Mouse (Mus musculus) midbrain, postnatal 0 days (tissue): Measurements from ENCODE around the gene Ky. TPM values are rescaled to one million over a fixed set of nuclear protein-coding genes. Genes with fewer than 3 reads are reported as not detected.
A peak's percentile ranks its signal among the peaks of the same experiment; 100 is the strongest.

ENCODE experiments used
- ATAC-seq: fragments of 200-750 bp; cut with Nextera tagmentation; 2 replicates; pipeline ENCODE4 v1.8.0; 2017; ENCODE audit warnings: moderate number of reproducible peaks, mild to moderate bottlenecking, moderate TSS enrichment, moderate library complexity; ENCODE audit not compliant: low FRiP score
- DNase-seq: peaks from one replicate; pipeline ENCODE4 v3.0.0-alpha.2; 2015; ENCODE audit warnings: low spot score
- H3K27ac ChIP-seq: fragments of 300-500 bp; sonication (generic); 2 replicates; pipeline ENCODE4 v1.5.1; 2014; ENCODE audit warnings: low read depth, mild to moderate bottlenecking, low read length, mixed read lengths
- H3K27me3 ChIP-seq: fragments of 300-500 bp; sonication (generic); 2 replicates; pipeline ENCODE4 v1.6.1; 2014; ENCODE audit warnings: low read length, control low read depth, mixed read lengths; ENCODE audit not compliant: insufficient read depth
- H3K36me3 ChIP-seq: fragments of 300-500 bp; sonication (generic); 2 replicates; pipeline ENCODE4 v1.6.1; 2014; ENCODE audit warnings: low read length, control low read depth, mixed read lengths; ENCODE audit not compliant: insufficient read depth
- H3K4me1 ChIP-seq: fragments of 300-500 bp; sonication (generic); 2 replicates; pipeline ENCODE4 v1.6.1; 2014; ENCODE audit warnings: mild to moderate bottlenecking, control low read depth, antibody characterized with exemption, low read length, mixed read lengths; ENCODE audit not compliant: insufficient read depth
- H3K4me2 ChIP-seq: fragments of 300-500 bp; sonication (generic); 2 replicates; pipeline ENCODE4 v1.6.1; 2014; ENCODE audit warnings: low read depth, mild to moderate bottlenecking, low read length, mixed read lengths; ENCODE audit not compliant: poor library complexity, severe bottlenecking
- H3K4me3 ChIP-seq: fragments of 300-500 bp; sonication (generic); 2 replicates; pipeline ENCODE4 v1.5.1; 2014; ENCODE audit warnings: low read depth, mild to moderate bottlenecking, low read length, moderate library complexity
- H3K9ac ChIP-seq: fragments of 300-500 bp; sonication (generic); replicated peaks from 2 replicates; pipeline ENCODE4 v1.6.1; 2014; ENCODE audit warnings: mild to moderate bottlenecking, low read length, moderate library complexity, mixed read lengths; ENCODE audit not compliant: poor library complexity, severe bottlenecking
- H3K9me3 ChIP-seq: fragments of 300-500 bp; sonication (generic); 2 replicates; pipeline ENCODE4 v1.6.1; 2016; ENCODE audit warnings: low read length, control low read depth
- CTCF ChIP-seq: IDR thresholded peaks from 2 replicates; pipeline ENCODE4 v1.5.1; 2016; ENCODE audit warnings: antibody characterized with exemption, mild to moderate bottlenecking
- WGBS: fragments of 180-500 bp; shearing (Covaris S2); extraction: QIAGEN DNeasy Blood & Tissue Kit; methylation state at CpG from one replicate; pipeline ENCODE4 v1.1.7; 2014; 5-methylcytosine and 5-hydroxymethylcytosine counted together
- polyA plus RNA-seq: library from polyadenylated mRNA; unstranded; fragments of >200 nt; fragmentation: Nextera tagmentation; extraction: Ambion mirVana; gene quantifications from 2 replicates; pipeline ENCODE4 v1.2.1, GENCODE M21; 2015
- total RNA-seq: library from RNA; depleted of rRNA; stranded (reverse); fragments of >200 nt; gene quantifications from 2 replicates; pipeline ENCODE4 v1.2.3, GENCODE M21; 2014

The Ky gene
- total and polyA plus RNA-seq, 2 experiments from 2014 or later, result 0.99 to 6.5 TPM

DNA sequence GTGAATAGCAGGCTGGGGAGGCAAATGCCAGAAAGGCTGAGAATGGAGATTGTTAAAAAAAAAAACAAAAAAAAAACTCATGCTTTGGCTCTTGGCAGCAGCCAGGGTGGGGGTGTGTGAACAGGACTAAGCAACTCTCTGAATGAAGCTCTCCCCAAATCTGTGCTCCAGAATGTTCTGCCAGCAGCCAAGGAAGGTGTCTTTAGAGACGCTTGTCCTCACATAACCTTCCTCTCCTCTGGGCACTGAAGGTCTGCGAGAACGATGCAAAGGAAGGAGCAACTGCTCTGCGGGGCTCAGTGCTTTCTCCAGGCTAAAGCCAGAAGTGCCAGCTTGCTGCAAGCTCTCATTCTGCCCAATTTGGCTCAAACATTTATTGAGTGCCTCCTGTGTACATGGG is 6.3 kb upstream of the Ky start:
- Histone ChIP-seq H3K36me3 (no peaks in the 10 kb centered on the region), H3K27ac (no peak overlapping the region), H3K27me3 (no peaks in the 10 kb centered on the region), H3K9me3 (no peaks in the 10 kb centered on the region), H3K4me2 (no peak overlapping the region), H3K4me1 (no peaks in the 10 kb centered on the region), H3K9ac (no peak overlapping the region), H3K4me3 (no peak overlapping the region)
- no peak for ATAC-seq
- no peak for TF ChIP-seq CTCF
- DNase-seq, result no peak
- WGBS, result 85% methylated on average over 4 of the region's 4 CpGs

DNA sequence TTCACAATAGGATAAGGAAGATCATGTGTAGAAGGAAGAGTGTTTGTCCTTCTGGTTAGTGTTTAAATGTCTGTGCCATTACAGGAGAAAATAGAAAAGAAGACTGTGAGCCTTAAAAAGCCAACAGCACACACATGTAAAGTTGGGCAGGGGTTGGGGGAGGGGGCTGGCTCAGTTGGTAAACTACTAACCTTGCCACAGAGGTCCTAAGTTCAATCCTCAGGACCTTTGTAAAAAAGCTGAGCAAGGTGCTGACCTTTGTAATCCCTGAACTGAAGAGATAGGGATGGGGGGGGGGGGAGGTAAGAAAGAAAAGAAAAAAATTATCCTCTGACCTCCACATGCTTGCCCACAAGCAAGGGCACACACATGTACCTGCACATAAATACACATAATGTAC is 5.8 kb upstream of the Ky start:
- Histone ChIP-seq H3K4me2 (no peak overlapping the region), H3K9ac (no peak overlapping the region), H3K9me3 (no peaks in the 10 kb centered on the region), H3K27ac (no peak overlapping the region), H3K4me1 (no peaks in the 10 kb centered on the region), H3K4me3 (no peak overlapping the region), H3K36me3 (no peaks in the 10 kb centered on the region), H3K27me3 (no peaks in the 10 kb centered on the region)
- ATAC-seq, result no peak
- DNase-seq, result no peak
- no peak for TF ChIP-seq CTCF

DNA sequence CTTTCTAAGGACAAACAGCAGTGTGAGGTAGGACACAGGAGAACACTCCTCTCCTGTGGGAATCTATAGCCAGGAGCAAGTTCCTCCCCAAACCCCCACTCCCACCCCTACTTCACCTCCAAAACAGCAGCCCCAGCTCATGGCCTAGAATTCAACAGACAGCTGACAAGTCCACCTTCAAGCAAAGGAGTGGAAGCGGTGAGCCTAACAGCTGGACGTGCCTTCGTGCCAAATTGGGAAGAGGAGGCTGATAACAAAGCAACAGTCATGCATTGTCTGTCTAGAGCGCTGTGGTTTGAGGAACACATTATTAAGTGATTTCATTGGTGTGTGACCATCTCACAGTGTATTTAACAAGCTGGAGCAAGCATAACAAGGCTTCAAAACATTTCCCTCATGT is 4.4 kb upstream of the Ky start:
- no peak for ATAC-seq

DNA sequence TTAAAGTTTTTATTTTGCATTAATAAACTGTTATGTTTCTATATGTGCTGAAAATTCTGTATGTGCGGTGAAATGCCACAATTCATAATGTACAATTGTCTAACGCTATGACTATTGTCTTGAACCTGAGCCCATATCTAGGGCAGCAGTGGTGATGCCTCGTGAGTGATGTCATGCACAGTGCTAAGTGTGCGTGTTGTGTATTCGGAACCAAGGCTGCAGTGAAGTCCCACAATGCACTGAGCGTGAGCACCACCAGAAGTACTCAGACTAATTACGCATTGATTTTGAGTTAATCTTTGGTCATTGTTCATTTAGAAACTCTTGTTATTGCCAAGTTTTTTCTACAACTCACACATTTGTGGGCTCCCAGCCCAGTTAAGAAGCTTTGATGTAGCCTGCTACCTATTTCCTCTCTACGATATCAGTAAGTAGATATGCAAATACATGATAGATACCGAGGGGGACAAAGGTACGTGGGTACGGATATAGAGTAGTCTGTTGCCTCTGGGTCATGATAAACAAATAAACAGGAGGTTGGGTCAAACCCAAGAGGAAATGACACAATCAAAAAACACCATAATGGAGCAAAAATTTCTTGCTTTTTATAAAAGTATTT is 3.4 kb upstream of the Ky start:
- H3K4me3 ChIP-seq, result no peak overlapping the region
- no peak overlapping the region for H3K4me2 ChIP-seq
- no peaks in the 10 kb centered on the region for H3K36me3 ChIP-seq
- no peaks in the 10 kb centered on the region for H3K27me3 ChIP-seq
- DNase-seq (no peak), ATAC-seq (no peak)
- H3K9ac ChIP-seq, result no peak overlapping the region
- no peak for TF ChIP-seq CTCF
- peaks cover 4% of the 10 kb centered on the region; the same call in 1 of the 2 replicates for H3K4me1 ChIP-seq
- WGBS, result 84% methylated on average over 11 of the region's 11 CpGs
- H3K27ac ChIP-seq, result no peak overlapping the region
- no peaks in the 10 kb centered on the region for H3K9me3 ChIP-seq

More for the DNA sequence above, 4.4 kb upstream of the Ky start:
- Histone ChIP-seq H3K4me1 (peaks cover 3% of the 10 kb centered on the region; the same call in 1 of the 2 replicates), H3K36me3 (no peaks in the 10 kb centered on the region), H3K27me3 (no peaks in the 10 kb centered on the region), H3K4me2 (no peak overlapping the region), H3K9me3 (no peaks in the 10 kb centered on the region), H3K9ac (no peak overlapping the region), H3K4me3 (no peak overlapping the region), H3K27ac (no peak overlapping the region)
- no peak for TF ChIP-seq CTCF
- DNase-seq, result no peak
- 58% methylated on average over 4 of the region's 4 CpGs for WGBS

DNA sequence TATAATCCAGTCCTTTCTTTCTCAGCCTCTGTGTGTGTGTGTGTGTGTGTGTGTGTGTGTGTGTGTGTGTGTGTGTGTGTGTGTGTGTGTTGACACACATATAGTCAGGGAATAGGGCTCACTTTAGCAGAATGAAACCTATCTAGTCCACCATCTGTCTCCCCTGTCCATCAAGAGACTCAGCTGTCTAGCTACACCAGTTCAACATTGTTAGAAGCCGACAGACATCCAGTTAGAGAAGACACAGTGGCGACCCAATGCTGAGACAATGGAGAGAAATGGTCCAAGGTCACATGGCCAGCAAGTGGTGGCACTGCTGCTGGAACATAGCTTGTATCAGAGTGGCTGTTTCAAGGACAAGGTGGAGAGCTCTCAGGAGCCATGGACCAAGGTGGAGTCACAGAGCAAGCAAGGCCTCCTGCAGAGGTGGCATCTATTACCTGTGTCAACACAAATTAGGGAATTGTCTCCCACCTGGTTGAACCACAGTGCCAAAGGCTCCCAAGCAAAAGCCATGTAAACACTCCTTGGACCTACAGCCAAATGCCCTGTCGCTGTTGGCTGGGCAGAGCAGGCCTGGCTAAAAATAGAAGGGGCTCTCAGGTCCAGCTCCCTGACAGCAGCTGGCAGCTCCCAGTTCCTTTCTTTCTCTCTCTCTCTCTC is 703 bp upstream of the Ky start:
- no peak overlapping the region for H3K9ac ChIP-seq
- H3K9me3 ChIP-seq, result no peaks in the 10 kb centered on the region
- peak; percentile 6 for DNase-seq
- no peak for ATAC-seq
- 69% methylated on average over 3 of the region's 3 CpGs for WGBS
- peaks cover 4% of the 10 kb centered on the region; the same call in 1 of the 2 replicates for H3K4me1 ChIP-seq
- H3K4me3 ChIP-seq, result no peak overlapping the region
- no peaks in the 10 kb centered on the region for H3K27me3 ChIP-seq
- no peak overlapping the region for H3K27ac ChIP-seq
- no peak for TF ChIP-seq CTCF
- no peaks in the 10 kb centered on the region for H3K36me3 ChIP-seq
- H3K4me2 ChIP-seq, result no peak overlapping the region

DNA sequence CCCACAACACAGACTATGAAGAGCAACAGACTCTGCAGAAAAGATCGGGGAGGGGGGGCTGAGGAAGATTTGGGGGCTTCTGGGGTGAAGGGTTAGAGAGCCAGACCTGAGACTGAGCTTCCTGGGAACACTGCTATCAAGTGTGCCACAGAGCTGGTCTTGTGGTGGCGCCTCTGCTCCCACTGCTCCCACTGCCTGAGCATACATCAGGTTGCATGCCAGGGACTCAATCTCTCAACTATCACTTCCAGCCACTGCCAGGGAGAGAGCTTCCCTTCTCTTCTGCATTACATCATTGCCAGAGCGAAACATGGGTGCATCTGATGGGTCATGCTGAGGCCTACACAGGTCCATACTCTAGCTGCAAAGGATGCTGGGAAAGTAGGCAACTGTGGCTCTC is 2.8 kb downstream of the Ky start:
- 76% methylated on average over 3 of the region's 3 CpGs for WGBS
- Histone ChIP-seq H3K27me3 (no peaks in the 10 kb centered on the region; the same call in 1 of the 2 replicates), H3K4me3 (no peak overlapping the region), H3K36me3 (no peaks in the 10 kb centered on the region), H3K9ac (no peak overlapping the region), H3K27ac (no peak overlapping the region), H3K4me1 (peaks cover 4% of the 10 kb centered on the region; the same call in 1 of the 2 replicates), H3K9me3 (no peaks in the 10 kb centered on the region), H3K4me2 (no peak overlapping the region)
- ATAC-seq (no peak), DNase-seq (no peak)
- no peak for TF ChIP-seq CTCF
